Comparison of ENCODE assay signal across 8 mouse cellular contexts in the genomic region with DNA sequence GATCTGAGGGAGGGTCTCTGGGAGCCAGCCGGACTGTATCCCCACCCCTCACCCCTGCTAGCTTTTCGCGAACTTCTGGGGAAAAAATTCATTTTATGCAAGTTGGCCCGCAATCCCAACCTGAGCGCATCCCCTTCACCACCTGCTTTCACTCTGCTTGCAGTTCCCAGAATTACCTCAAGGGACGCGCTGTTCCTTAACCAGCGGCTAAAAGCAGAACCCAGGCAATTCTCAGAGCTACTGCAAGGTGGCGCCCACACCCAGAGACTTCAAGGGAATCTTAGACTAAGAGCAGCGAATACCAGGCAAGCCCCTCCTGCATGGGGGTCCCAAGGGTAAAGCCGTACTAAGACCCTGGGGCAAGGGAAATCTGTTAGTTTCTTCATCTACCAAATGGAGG. TPM values are rescaled to one million over a fixed set of nuclear protein-coding genes. Genes with fewer than 3 reads are reported as not detected.
DNase-seq lines count a peak whose midpoint lies in the region; ATAC-seq and TF ChIP-seq lines count a peak whose summit lies in the region.

No protein-coding gene starts in this region.

- TF ChIP-seq CTCF in liver, adult 2 months (IDR thresholded peaks at IDR 0.05; ENCODE audit: low read depth, low read length) = peak; percentile 99

- no peak for TF ChIP-seq POLR2A in liver, adult 2 months (IDR thresholded peaks at IDR 0.05; ENCODE audit: extremely low read depth, insufficient read depth, low read length)

- no peak for ATAC-seq in liver, embryonic 12.5 days
- no peak for ATAC-seq in embryonic facial prominence, embryonic 13.5 days (ENCODE audit: insufficient number of reproducible peaks, insufficient read depth, low FRiP score, low TSS enrichment, low read depth)
- peak; percentile 62 to 65 for ATAC-seq in hematopoietic stem cell, adult 5-6 weeks (replicated peaks in 1 of 2; ENCODE audit: insufficient read depth in 1 of 2, low FRiP score in 2 of 2, low TSS enrichment in 1 of 2, low read depth in 1 of 2, poor library complexity in 2 of 2, severe bottlenecking in 2 of 2)

- 0 out of 2 replicates have a peak, but pooled peaks cover 4% of the 10 kb centered on the region for H3K9me3 ChIP-seq in liver, embryonic 12.5 days (replicated peaks)
- no peaks in the 10 kb centered on the region for H3K9me3 ChIP-seq in embryonic facial prominence, embryonic 13.5 days

- peaks cover 49% of the 10 kb centered on the region for H3K27me3 ChIP-seq in liver, embryonic 12.5 days (replicated peaks)
- H3K27me3 ChIP-seq in embryonic facial prominence, embryonic 13.5 days = peaks cover 53% of the 10 kb centered on the region
- peaks cover 7% of the 10 kb centered on the region for H3K27me3 ChIP-seq in liver, adult 2 months (ENCODE audit: control insufficient read depth, insufficient read depth, low read length)

- peaks cover 10% of the 10 kb centered on the region for H3K36me3 ChIP-seq in liver, embryonic 12.5 days
- peaks cover 5% of the 10 kb centered on the region; the same call in 1 of the 2 replicates for H3K36me3 ChIP-seq in embryonic facial prominence, embryonic 13.5 days
- no peaks in the 10 kb centered on the region for H3K36me3 ChIP-seq in liver, adult 2 months (ENCODE audit: control insufficient read depth, insufficient read depth, low read length)

- peaks cover 48% of the 10 kb centered on the region for H3K4me1 ChIP-seq in liver, embryonic 12.5 days
- H3K4me1 ChIP-seq in embryonic facial prominence, embryonic 13.5 days = peaks cover 45% of the 10 kb centered on the region
- H3K4me1 ChIP-seq in liver, adult 2 months (ENCODE audit: control insufficient read depth, insufficient read depth, low read length) = peaks cover 15% of the 10 kb centered on the region

- H3K79me2 ChIP-seq in liver, adult 2 months (ENCODE audit: control insufficient read depth, insufficient read depth, low read length) = peaks cover 14% of the 10 kb centered on the region; the same call in 1 of the 2 replicates

- WGBS in liver, embryonic 12.5 days (ENCODE audit: insufficient replicate concordance) = 3% methylated on average over 11 of the region's 11 CpGs
- WGBS in embryonic facial prominence, embryonic 13.5 days = 4% methylated on average over 11 of the region's 11 CpGs
- WGBS in liver, adult 2 months = 10% methylated on average over 11 of the region's 11 CpGs

- H3K4me2 ChIP-seq in liver, embryonic 12.5 days = no peak overlapping the region
- no peak overlapping the region for H3K4me2 ChIP-seq in embryonic facial prominence, embryonic 13.5 days

- no peak overlapping the region for H3K4me3 ChIP-seq in liver, embryonic 12.5 days
- 0 out of 2 replicates have a peak overlapping the region, but pooled peaks have one; percentile 0 for H3K4me3 ChIP-seq in embryonic facial prominence, embryonic 13.5 days
- H3K4me3 ChIP-seq in liver, adult 2 months (ENCODE audit: insufficient read depth, low read depth, low read length) = no peak overlapping the region

- DNase-seq in liver = peak; percentile 92
- DNase-seq in adrenal gland, postnatal 14 days = peak; percentile 86
- DNase-seq in liver, adult 2 months (ENCODE audit: extremely low read depth, low read depth, low spot score) = peak; percentile 76
- DNase-seq in retina, postnatal 7 days (ENCODE audit: low read depth, low spot score) = peak; percentile 84
- peak; percentile 93 for DNase-seq in thymus, postnatal 4 days

- no peak overlapping the region for H3K27ac ChIP-seq in liver, embryonic 12.5 days
- H3K27ac ChIP-seq in embryonic facial prominence, embryonic 13.5 days = no peak overlapping the region
- no peak overlapping the region for H3K27ac ChIP-seq in liver, adult 2 months (replicated peaks; ENCODE audit: insufficient read depth, low read depth, low read length)

- no peak overlapping the region for H3K9ac ChIP-seq in liver, embryonic 12.5 days
- no peak overlapping the region for H3K9ac ChIP-seq in embryonic facial prominence, embryonic 13.5 days
- no peak overlapping the region for H3K9ac ChIP-seq in liver, adult 2 months (ENCODE audit: low read depth, low read length)

RNA-seq across cellular contexts. Expression of a gene that starts 2.2 kb away (rescaled TPM):
- 39.8 and 41.6 TPM in 2 replicates for polyA plus RNA-seq in liver, embryonic 12.5 days (2016; fragmentation: Nextera tagmentation; extraction: Ambion mirVana)
- 42.0 and 42.4 TPM in 2 replicates for total RNA-seq in adrenal gland, postnatal 14 days (2021)
- 65.2 and 70.7 TPM in 2 replicates for polyA plus RNA-seq in embryonic facial prominence, embryonic 13.5 days (2015; fragmentation: Nextera tagmentation; extraction: Ambion mirVana)
- total RNA-seq in hematopoietic stem cell, adult 5-6 weeks (2017) = 37.4 and 39.0 TPM in 2 replicates
- 29.5 and 37.3 TPM in 2 replicates for total RNA-seq in liver, adult 2 months (2014; rRNA removed)
- polyA plus RNA-seq in liver, adult 2 months (2012; rRNA removed) = 69.1 and 76.4 TPM in 2 replicates

RNA-seq across cellular contexts. Expression of a gene that starts 6.9 kb away (rescaled TPM):
- polyA plus RNA-seq in liver, embryonic 12.5 days (2016; fragmentation: Nextera tagmentation; extraction: Ambion mirVana) = 0.10 and 0.12 TPM in 2 replicates
- 1.8 and 2.3 TPM in 2 replicates for total RNA-seq in adrenal gland, postnatal 14 days (2021)
- 0.21 and 0.58 TPM in 2 replicates for polyA plus RNA-seq in embryonic facial prominence, embryonic 13.5 days (2015; fragmentation: Nextera tagmentation; extraction: Ambion mirVana)
- 0.25 and 0.50 TPM in 2 replicates for total RNA-seq in hematopoietic stem cell, adult 5-6 weeks (2017)
- total RNA-seq in liver, adult 2 months (2014; rRNA removed) = 3.3 and 4.1 TPM in 2 replicates
- polyA plus RNA-seq in liver, adult 2 months (2012; rRNA removed) = 5.3 and 9.9 TPM in 2 replicates

RNA-seq across cellular contexts. Expression of a gene that starts 23.8 kb away (rescaled TPM):
- polyA plus RNA-seq in liver, embryonic 12.5 days (2016; fragmentation: Nextera tagmentation; extraction: Ambion mirVana) = 85.7 and 85.9 TPM in 2 replicates
- 45.9 and 46.9 TPM in 2 replicates for total RNA-seq in adrenal gland, postnatal 14 days (2021)
- polyA plus RNA-seq in embryonic facial prominence, embryonic 13.5 days (2015; fragmentation: Nextera tagmentation; extraction: Ambion mirVana) = 33.3 and 35.4 TPM in 2 replicates
- total RNA-seq in hematopoietic stem cell, adult 5-6 weeks (2017) = 5.6 and 14.1 TPM in 2 replicates
- total RNA-seq in liver, adult 2 months (2014; rRNA removed) = 22.3 and 27.3 TPM in 2 replicates
- polyA plus RNA-seq in liver, adult 2 months (2012; rRNA removed) = 42.2 and 45.8 TPM in 2 replicates

RNA-seq across cellular contexts. Expression of a gene that starts 46.4 kb away (rescaled TPM):
- polyA plus RNA-seq in liver, embryonic 12.5 days (2016; fragmentation: Nextera tagmentation; extraction: Ambion mirVana) = 14.5 and 15.5 TPM in 2 replicates
- 27.2 and 36.8 TPM in 2 replicates for total RNA-seq in adrenal gland, postnatal 14 days (2021)
- 16.8 and 19.2 TPM in 2 replicates for polyA plus RNA-seq in embryonic facial prominence, embryonic 13.5 days (2015; fragmentation: Nextera tagmentation; extraction: Ambion mirVana)
- total RNA-seq in hematopoietic stem cell, adult 5-6 weeks (2017) = 64.0 and 98.0 TPM in 2 replicates
- total RNA-seq in liver, adult 2 months (2014; rRNA removed) = 5.0 and 6.5 TPM in 2 replicates
- 6.3 and 9.7 TPM in 2 replicates for polyA plus RNA-seq in liver, adult 2 months (2012; rRNA removed)

RNA-seq across cellular contexts. Expression of a gene that starts 49.9 kb away (rescaled TPM):
- 87.4 and 88.6 TPM in 2 replicates for polyA plus RNA-seq in liver, embryonic 12.5 days (2016; fragmentation: Nextera tagmentation; extraction: Ambion mirVana)
- 17.9 and 22.5 TPM in 2 replicates for total RNA-seq in adrenal gland, postnatal 14 days (2021)
- polyA plus RNA-seq in embryonic facial prominence, embryonic 13.5 days (2015; fragmentation: Nextera tagmentation; extraction: Ambion mirVana) = 52.1 and 56.2 TPM in 2 replicates
- 14.8 and 30.4 TPM in 2 replicates for total RNA-seq in hematopoietic stem cell, adult 5-6 weeks (2017)
- total RNA-seq in liver, adult 2 months (2014; rRNA removed) = 3.0 and 3.9 TPM in 2 replicates
- polyA plus RNA-seq in liver, adult 2 months (2012; rRNA removed) = 5.1 and 5.2 TPM in 2 replicates

Comparison
In these comparisons a context has a peak if more than half of its experiments do, and no peak if none do; other contexts are left out.
1. ATAC-seq: peak in hematopoietic stem cell, adult 5-6 weeks (2 of 2); none in liver, embryonic 12.5 days (single experiment) and embryonic facial prominence, embryonic 13.5 days (single experiment).
2. Peak in every context shown above with its lines, with median percentiles within 50 percentile points of each other: DNase-seq.